Mouse (Mus musculus): Measurements from ENCODE around the gene Gtf2h2. TPM values are rescaled to one million over a fixed set of nuclear protein-coding genes. Genes with fewer than 3 reads are reported as not detected.

Gene Gtf2h2
- polyA plus RNA-seq (2017; shearing (Covaris generic)): 36.9 TPM

GRCm38 (mm10) chr13:100492061-100492787 is at the start of gene Gtf2h2:
Gtf2h2 (minus strand) TSS chr13:100492579.

GRCm38 (mm10) chr13:100452415-100453127 is 39.8 kb downstream of the Gtf2h2 start, which contains the start of gene Naip1:
Naip1 (minus strand) TSS chr13:100452869.

Other genes with a start within 250 kb of the Gtf2h2 start
- gene Naip5, start 246.3 kb downstream of the Gtf2h2 start, polyA plus RNA-seq (2017; shearing (Covaris generic)): 0.75 TPM
- gene Naip6, start 174.9 kb downstream of the Gtf2h2 start, polyA plus RNA-seq (2017; shearing (Covaris generic)): 0.30 TPM
- not detected for gene Naip1, start 39.7 kb downstream of the Gtf2h2 start, polyA plus RNA-seq (2017; shearing (Covaris generic))
- gene Ocln, start 60.1 kb upstream of the Gtf2h2 start, polyA plus RNA-seq (2017; shearing (Covaris generic)): not detected
- 8.5 TPM for gene Marveld2, start 124.4 kb upstream of the Gtf2h2 start, polyA plus RNA-seq (2017; shearing (Covaris generic))
- 77.0 TPM for gene Ak6, start 158.4 kb upstream of the Gtf2h2 start, polyA plus RNA-seq (2017; shearing (Covaris generic))
- gene Rad17, start 158.5 kb upstream of the Gtf2h2 start, polyA plus RNA-seq (2017; shearing (Covaris generic)): 18.3 TPM
- 9.6 TPM for gene Taf9, start 159.0 kb upstream of the Gtf2h2 start, polyA plus RNA-seq (2017; shearing (Covaris generic))
- gene Ccdc125, start 177.1 kb upstream of the Gtf2h2 start, polyA plus RNA-seq (2017; shearing (Covaris generic)): 14.6 TPM
- gene Cdk7, start 238.4 kb upstream of the Gtf2h2 start, polyA plus RNA-seq (2017; shearing (Covaris generic)): 45.3 TPM

Measured in effector memory CD4-positive, alpha-beta T cell, adult 5 months (primary cell).